Mouse (Mus musculus) activated CD4-positive, CD25-positive, alpha-beta regulatory T cell, adult 4 months (primary cell): Measurements from ENCODE around the gene Sema6d. TPM values are rescaled to one million over a fixed set of nuclear protein-coding genes. Genes with fewer than 3 reads are reported as not detected.

Source experiments
- ATAC-seq: one replicate; pipeline ENCODE4 v1.8.0; 2017
- polyA plus RNA-seq, 2 experiments: library from polyadenylated mRNA; unstranded; fragments of 100-300 nt; shearing (Covaris generic); gene quantifications; one replicate each; pipeline ENCODE4 v1.2.1; 2017

Sema6d gene
- polyA plus RNA-seq, 2 experiments from 2014 or later = 0.95 to 1.5 TPM

DNA sequence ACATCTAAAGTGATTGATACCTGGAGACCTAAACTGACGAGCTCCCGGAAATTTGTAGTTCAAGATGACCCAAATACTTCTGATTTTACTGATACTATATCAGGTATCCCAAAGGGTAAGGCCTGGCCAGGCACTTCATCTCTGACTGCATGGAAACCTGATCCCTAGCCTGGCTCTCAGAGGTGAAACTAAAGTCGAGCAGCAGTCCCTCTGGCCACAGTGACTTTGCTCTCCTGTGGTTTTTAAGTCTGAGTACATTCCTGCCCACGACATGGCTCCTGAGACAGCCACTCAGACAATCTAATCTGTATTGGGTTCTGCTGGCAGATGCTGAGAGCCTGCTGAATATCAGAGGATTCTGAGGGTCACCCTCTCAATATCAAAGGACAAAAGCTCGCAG, 572.5 kb downstream of the Sema6d start:
- ATAC-seq = no peak

GRCm38 (mm10) chr2:124664191-124664590, 574.4 kb downstream of the Sema6d start:
- ATAC-seq = no peak

DNA sequence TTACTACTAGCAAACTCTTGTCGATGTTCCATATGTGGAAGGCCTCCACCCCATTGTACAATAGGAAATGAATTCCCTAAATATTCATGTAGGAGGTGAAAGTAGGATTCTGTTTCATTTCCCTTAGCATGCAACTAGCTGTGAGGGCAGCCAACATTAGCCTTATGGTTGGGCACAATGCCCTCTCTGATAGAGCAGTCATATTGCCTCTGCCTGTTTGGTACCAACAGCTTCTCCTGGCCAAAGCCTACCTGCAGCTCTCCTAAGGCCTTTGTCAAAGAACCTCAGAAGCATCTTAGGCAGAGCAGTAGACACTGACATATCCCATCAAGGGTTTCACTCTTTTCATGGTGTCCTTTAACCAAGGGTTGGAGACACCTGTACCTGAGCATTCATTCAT, 578.7 kb downstream of the Sema6d start:
- no peak for ATAC-seq

GRCm38 (mm10) chr2:124673117-124673516, 583.3 kb downstream of the Sema6d start:
- ATAC-seq = no peak

DNA sequence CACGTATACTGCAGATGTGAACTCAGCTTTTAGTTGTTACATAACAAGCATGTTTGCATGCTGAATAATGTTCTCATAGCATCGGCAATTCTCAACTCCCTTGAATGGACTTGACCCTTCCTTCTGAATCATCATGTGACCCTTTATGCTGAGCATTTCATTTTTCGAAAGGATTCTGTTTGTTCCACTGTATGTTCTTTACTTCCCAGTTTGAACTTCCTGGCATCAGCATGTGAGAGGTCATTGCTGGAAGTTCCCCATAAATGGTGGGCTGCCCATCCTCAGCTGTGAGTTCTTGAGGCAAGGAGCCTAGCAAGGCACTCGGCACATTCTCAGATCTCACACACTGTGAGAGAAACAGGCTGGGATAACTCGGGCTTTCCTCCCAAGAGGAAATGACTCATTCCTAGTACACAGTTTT, 594.7 kb downstream of the Sema6d start:
- no peak for ATAC-seq

DNA sequence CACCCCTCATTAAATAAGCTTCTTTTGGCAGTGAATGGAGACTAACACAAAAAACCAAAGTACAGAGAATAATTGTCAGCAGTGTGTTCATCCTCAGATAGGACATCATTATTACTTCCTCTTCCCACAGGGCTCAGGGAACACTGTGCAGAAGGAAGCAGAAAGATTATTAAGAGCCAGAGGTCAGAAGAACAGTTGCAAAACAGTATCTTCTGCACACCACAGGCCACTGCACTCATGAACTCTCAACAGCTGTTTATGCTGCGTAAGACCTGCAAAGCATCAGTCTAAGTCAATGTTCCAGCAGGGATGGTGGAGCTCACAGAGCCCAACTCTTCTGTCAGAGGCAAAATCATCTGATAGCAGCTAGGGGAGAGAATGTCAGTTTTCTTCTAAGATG, 600.6 kb downstream of the Sema6d start:
- ATAC-seq = no peak

DNA sequence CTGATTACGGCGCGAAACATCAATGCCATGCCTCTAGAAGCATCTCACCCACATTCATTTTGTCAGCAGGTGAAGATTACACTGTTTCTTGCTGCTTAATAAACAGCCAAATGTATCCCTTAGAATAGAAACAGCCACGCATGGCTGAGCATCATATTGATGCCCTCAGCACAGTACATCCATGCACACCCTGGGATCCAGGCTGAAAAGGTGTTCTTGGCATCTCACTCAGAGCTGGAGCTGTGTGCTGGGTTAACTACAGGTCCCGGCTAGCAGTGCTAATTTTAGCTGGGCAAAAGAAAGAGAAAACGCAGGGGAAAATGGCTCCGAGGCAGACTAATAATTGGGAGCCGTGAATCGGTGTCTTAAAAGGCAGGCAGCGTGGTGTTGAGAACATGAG, 612.9 kb downstream of the Sema6d start:
- no peak for ATAC-seq

GRCm38 (mm10) chr2:124704922-124705321, 615.2 kb downstream of the Sema6d start:
- ATAC-seq = peak; percentile 87

DNA sequence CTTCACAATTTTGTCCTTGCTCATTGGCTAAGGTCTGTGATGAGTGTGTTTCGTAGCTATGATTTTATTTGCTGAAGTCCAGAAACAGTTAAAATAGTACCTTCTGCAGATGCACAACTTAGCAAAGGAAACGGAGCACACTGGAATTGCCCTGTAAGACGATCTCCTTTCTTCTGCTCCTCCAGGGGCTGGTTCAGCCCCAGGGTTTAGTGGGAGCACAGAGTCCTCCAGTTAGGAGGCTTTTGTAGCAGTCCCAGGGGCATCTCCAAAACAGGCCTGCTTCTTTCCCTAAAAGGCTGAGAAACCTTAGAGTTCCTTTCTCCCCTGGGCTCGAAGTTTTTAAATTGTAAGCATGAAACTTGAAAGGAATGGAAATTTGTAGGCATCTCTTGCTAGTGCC, 616.0 kb downstream of the Sema6d start:
- ATAC-seq = no peak

GRCm38 (mm10) chr2:124706896-124707295, 617.1 kb downstream of the Sema6d start:
- no peak for ATAC-seq
